Mouse (Mus musculus) liver, embryonic 11.5 days (tissue): ENCODE data around the gene Iqgap2. TPM values are rescaled to one million over a fixed set of nuclear protein-coding genes. Genes with fewer than 3 reads are reported as not detected.

Experiments
- ATAC-seq: fragments of 200-750 bp; cut with Nextera tagmentation; replicated peaks from 2 replicates; pipeline ENCODE4 v1.8.0; 2017; ENCODE audit warnings: moderate number of reproducible peaks, mild to moderate bottlenecking, moderate TSS enrichment, moderate library complexity; ENCODE audit not compliant: low FRiP score
- DNase-seq: peaks from one replicate; pipeline ENCODE4 v3.0.0-alpha.2; 2017; ENCODE audit warnings: low spot score
- H3K27ac ChIP-seq: fragments of 300-500 bp; sonication (generic); 2 replicates; pipeline ENCODE4 v1.5.1; 2014; ENCODE audit warnings: mild to moderate bottlenecking, low read depth, low read length, control low read depth
- H3K27me3 ChIP-seq: fragments of 300-500 bp; sonication (generic); replicated peaks from 2 replicates; pipeline ENCODE4 v1.6.1; 2014; ENCODE audit warnings: low read length, mixed read lengths; ENCODE audit not compliant: control insufficient read depth, insufficient read depth
- H3K36me3 ChIP-seq: fragments of 300-500 bp; sonication (generic); 2 replicates; pipeline ENCODE4 v1.6.1; 2014; ENCODE audit warnings: mild to moderate bottlenecking, low read length, moderate library complexity, mixed read lengths; ENCODE audit not compliant: control insufficient read depth, insufficient read depth
- H3K4me1 ChIP-seq: fragments of 300-500 bp; sonication (generic); replicated peaks from 2 replicates; pipeline ENCODE4 v1.6.1; 2014; ENCODE audit warnings: low read length, mixed read lengths; ENCODE audit not compliant: control insufficient read depth, insufficient read depth
- H3K4me2 ChIP-seq: fragments of 300-500 bp; sonication (generic); 2 replicates; pipeline ENCODE4 v1.6.1; 2014; ENCODE audit warnings: mild to moderate bottlenecking, control low read depth, moderate library complexity
- H3K4me3 ChIP-seq: fragments of 300-500 bp; sonication (generic); 2 replicates; pipeline ENCODE4 v1.5.1; 2014; ENCODE audit warnings: low read depth, low read length, control low read depth
- H3K9ac ChIP-seq: fragments of 300-500 bp; sonication (generic); 2 replicates; pipeline ENCODE4 v1.6.1; 2014; ENCODE audit warnings: low read depth, low read length, control low read depth
- H3K9me3 ChIP-seq: fragments of 300-500 bp; sonication (generic); 2 replicates; pipeline ENCODE4 v1.6.1; 2016; ENCODE audit warnings: low read length, inconsistent platforms, mixed read lengths; ENCODE audit not compliant: control insufficient read depth
- WGBS: fragments of 180-500 bp; shearing (Covaris S2); extraction: QIAGEN DNeasy Blood & Tissue Kit; methylation state at CpG from one replicate; pipeline ENCODE4 v1.1.7; 2014; 5-methylcytosine and 5-hydroxymethylcytosine counted together
- polyA plus RNA-seq: library from polyadenylated mRNA; unstranded; fragments of >200 nt; fragmentation: Nextera tagmentation; extraction: Ambion mirVana; gene quantifications from 2 replicates; pipeline ENCODE4 v1.2.1, GENCODE M21; 2014

Iqgap2 gene
- polyA plus RNA-seq, 1 experiment from 2014 or later, result 17.1 TPM

- no peak overlapping the region; the same call in 1 of the 2 replicates for H3K4me2 ChIP-seq
- no peak overlapping the region for H3K9ac ChIP-seq
- H3K4me3 ChIP-seq, result no peak overlapping the region
- no peak overlapping the region for H3K27ac ChIP-seq
- no peaks in the 10 kb centered on the region for H3K27me3 ChIP-seq
- ATAC-seq (no peak), DNase-seq (no peak)
- no peaks in the 10 kb centered on the region for H3K9me3 ChIP-seq
- peaks cover 22% of the 10 kb centered on the region for H3K36me3 ChIP-seq
- H3K4me1 ChIP-seq, result peaks cover 55% of the 10 kb centered on the region
- WGBS, result 86% methylated on average over 4 of the region's 4 CpGs
These were observed 280.0 kb downstream of the Iqgap2 start for GRCm38 (mm10) chr13:95611752-95612151.

- Histone ChIP-seq H3K4me3 (no peak overlapping the region), H3K27ac (peak overlapping the region; percentile 34; the same call in 1 of the 2 replicates), H3K4me1 (peaks cover 49% of the 10 kb centered on the region), H3K9me3 (no peaks in the 10 kb centered on the region), H3K27me3 (no peaks in the 10 kb centered on the region), H3K9ac (no peak overlapping the region), H3K36me3 (peaks cover 22% of the 10 kb centered on the region), H3K4me2 (peak overlapping the region; percentile 14; the same call in 1 of the 2 replicates)
- WGBS, result 74% methylated on average over 16 of the region's 16 CpGs
- DNase-seq (no peak), ATAC-seq (peak; percentile 74)
These were observed 280.7 kb downstream of the Iqgap2 start for GRCm38 (mm10) chr13:95610786-95611562.

- Histone ChIP-seq H3K9ac (no peak overlapping the region), H3K4me3 (no peak overlapping the region), H3K4me1 (peaks cover 31% of the 10 kb centered on the region), H3K27me3 (no peaks in the 10 kb centered on the region), H3K27ac (no peak overlapping the region), H3K4me2 (no peak overlapping the region), H3K36me3 (peaks cover 26% of the 10 kb centered on the region), H3K9me3 (no peaks in the 10 kb centered on the region)
- WGBS, result 79% methylated on average over 2 of the region's 2 CpGs
- no peak for ATAC-seq
- no peak for DNase-seq
These were observed 282.7 kb downstream of the Iqgap2 start for GRCm38 (mm10) chr13:95609088-95609420.

- Histone ChIP-seq H3K27me3 (no peaks in the 10 kb centered on the region), H3K9me3 (no peaks in the 10 kb centered on the region), H3K4me3 (no peak overlapping the region), H3K27ac (no peak overlapping the region), H3K4me2 (no peak overlapping the region), H3K4me1 (peaks cover 29% of the 10 kb centered on the region), H3K36me3 (peaks cover 30% of the 10 kb centered on the region), H3K9ac (no peak overlapping the region)
- 81% methylated on average over 6 of the region's 6 CpGs for WGBS
- no peak for ATAC-seq
- DNase-seq, result no peak
These were observed 283.2 kb downstream of the Iqgap2 start for GRCm38 (mm10) chr13:95608416-95609087.

GRCm38 (mm10) chr13:95607019-95607418 lies 284.7 kb downstream of the Iqgap2 start:
- DNase-seq (no peak), ATAC-seq (no peak)
- 94% methylated on average over 8 of the region's 8 CpGs for WGBS
- peaks cover 23% of the 10 kb centered on the region for H3K4me1 ChIP-seq
- H3K4me3 ChIP-seq, result no peak overlapping the region
- H3K27me3 ChIP-seq, result no peaks in the 10 kb centered on the region
- peaks cover 33% of the 10 kb centered on the region for H3K36me3 ChIP-seq
- H3K27ac ChIP-seq, result no peak overlapping the region
- H3K4me2 ChIP-seq, result no peak overlapping the region
- no peak overlapping the region for H3K9ac ChIP-seq
- no peaks in the 10 kb centered on the region for H3K9me3 ChIP-seq

GRCm38 (mm10) chr13:95604288-95604687 lies 287.4 kb downstream of the Iqgap2 start:
- WGBS, result 94% methylated on average over 25 of the region's 25 CpGs
- no peak for ATAC-seq

GRCm38 (mm10) chr13:95599833-95600359 lies 291.8 kb downstream of the Iqgap2 start:
- DNase-seq, result no peak
- Histone ChIP-seq H3K36me3 (peaks cover 24% of the 10 kb centered on the region), H3K27ac (no peak overlapping the region), H3K4me3 (no peak overlapping the region), H3K4me1 (no peaks in the 10 kb centered on the region; the same call in none of the 2 replicates), H3K9me3 (no peaks in the 10 kb centered on the region), H3K4me2 (no peak overlapping the region), H3K9ac (no peak overlapping the region), H3K27me3 (no peaks in the 10 kb centered on the region)
- ATAC-seq, result no peak
- WGBS, result 54% methylated on average over 3 of the region's 3 CpGs

More at GRCm38 (mm10) chr13:95604288-95604687, 287.4 kb downstream of the Iqgap2 start:
- H3K27ac ChIP-seq, result no peak overlapping the region
- DNase-seq, result no peak
- H3K4me1 ChIP-seq, result peaks cover 3% of the 10 kb centered on the region; the same call in 1 of the 2 replicates
- H3K36me3 ChIP-seq, result peaks cover 35% of the 10 kb centered on the region
- no peak overlapping the region for H3K4me2 ChIP-seq
- no peak overlapping the region for H3K9ac ChIP-seq
- no peaks in the 10 kb centered on the region for H3K9me3 ChIP-seq
- H3K4me3 ChIP-seq, result no peak overlapping the region
- H3K27me3 ChIP-seq, result no peaks in the 10 kb centered on the region

- DNase-seq (peak; percentile 23), ATAC-seq (no peak)
- Histone ChIP-seq H3K4me1 (no peaks in the 10 kb centered on the region; the same call in none of the 2 replicates), H3K36me3 (peaks cover 13% of the 10 kb centered on the region; the same call in 1 of the 2 replicates), H3K27me3 (no peaks in the 10 kb centered on the region), H3K9ac (no peak overlapping the region), H3K27ac (no peak overlapping the region), H3K4me3 (no peak overlapping the region), H3K4me2 (no peak overlapping the region), H3K9me3 (no peaks in the 10 kb centered on the region)
- WGBS, result 81% methylated on average over 18 of the region's 18 CpGs
These were observed 293.3 kb downstream of the Iqgap2 start for GRCm38 (mm10) chr13:95598232-95598920.
